Mouse (Mus musculus) intestine, embryonic 14.5 days (tissue): ENCODE results near the gene Rpp30. TPM values are rescaled to one million over a fixed set of nuclear protein-coding genes. Genes with fewer than 3 reads are reported as not detected.

Experiments
- ATAC-seq: fragments of 200-750 bp; cut with Nextera tagmentation; replicated peaks from 2 replicates; pipeline ENCODE4 v1.8.0; 2017; ENCODE audit warnings: low read depth, moderate number of reproducible peaks, moderate TSS enrichment, moderate library complexity; ENCODE audit not compliant: low FRiP score, low TSS enrichment
- DNase-seq: peaks from one replicate; pipeline ENCODE4 v3.0.0-alpha.2; 2018; ENCODE audit warnings: low spot score
- H3K27ac ChIP-seq: fragments of 300-500 bp; sonication (generic); 2 replicates; pipeline ENCODE4 v1.5.1; 2014; ENCODE audit warnings: low read depth, mild to moderate bottlenecking, control low read depth
- H3K27me3 ChIP-seq: fragments of 300-500 bp; sonication (generic); replicated peaks from 2 replicates; pipeline ENCODE4 v1.6.1; 2014; ENCODE audit warnings: low read length, control low read depth; ENCODE audit not compliant: control insufficient read depth, insufficient read depth
- H3K36me3 ChIP-seq: fragments of 300-500 bp; sonication (generic); 2 replicates; pipeline ENCODE4 v1.6.1; 2014; ENCODE audit warnings: low read length, control low read depth; ENCODE audit not compliant: control insufficient read depth, insufficient read depth
- H3K4me1 ChIP-seq: fragments of 300-500 bp; sonication (generic); replicated peaks from 2 replicates; pipeline ENCODE4 v1.6.1; 2014; ENCODE audit warnings: low read length, control low read depth, mixed read lengths; ENCODE audit not compliant: control insufficient read depth, insufficient read depth
- H3K4me2 ChIP-seq: fragments of 300-500 bp; sonication (generic); 2 replicates; pipeline ENCODE4 v1.6.1; 2014; ENCODE audit warnings: low read length
- H3K4me3 ChIP-seq: fragments of 300-500 bp; sonication (generic); 2 replicates; pipeline ENCODE4 v1.5.1; 2014; ENCODE audit warnings: low read depth, low read length, control low read depth, mixed read lengths
- H3K9ac ChIP-seq: fragments of 300-500 bp; sonication (generic); 2 replicates; pipeline ENCODE4 v1.6.1; 2014; ENCODE audit warnings: mild to moderate bottlenecking, low read length
- H3K9me3 ChIP-seq: fragments of 300-500 bp; sonication (generic); 2 replicates; pipeline ENCODE4 v1.6.1; 2016; ENCODE audit warnings: low read length, control low read depth; ENCODE audit not compliant: control insufficient read depth
- WGBS: fragments of 180-500 bp; shearing (Covaris S2); extraction: QIAGEN DNeasy Blood & Tissue Kit; methylation state at CpG from one replicate; pipeline ENCODE4 v1.1.7; 2014; 5-methylcytosine and 5-hydroxymethylcytosine counted together
- polyA plus RNA-seq: library from polyadenylated mRNA; unstranded; fragments of >200 nt; fragmentation: Nextera tagmentation; extraction: Ambion mirVana; gene quantifications from 2 replicates; pipeline ENCODE4 v1.2.1, GENCODE M21; 2014

Gene Rpp30
- polyA plus RNA-seq, result 72.2 and 72.9 TPM in 2 replicates

GRCm38 (mm10) chr19:36083262-36084225 lies at the start of gene Rpp30:
Rpp30 (plus strand) TSS chr19:36083716.
- Histone ChIP-seq H3K9me3 (no peaks in the 10 kb centered on the region), H3K4me3 (peak within 1 kb of the TSS; percentile 82), H3K4me1 (peaks cover 6% of the 10 kb centered on the region), H3K36me3 (peaks cover 11% of the 10 kb centered on the region), H3K4me2 (peak within 1 kb of the TSS; percentile 93), H3K27me3 (no peaks in the 10 kb centered on the region), H3K27ac (no peak within 1 kb of the TSS), H3K9ac (peak within 1 kb of the TSS; percentile 84)
- WGBS, result 2% methylated on average over 34 of the region's 34 CpGs
- DNase-seq (peak; percentile 85), ATAC-seq (peak; percentile 93)

- 81% methylated on average over 7 of the region's 7 CpGs for WGBS
- H3K27me3 ChIP-seq, result no peaks in the 10 kb centered on the region
- no peaks in the 10 kb centered on the region for H3K9me3 ChIP-seq
- no peak for DNase-seq
- no peak overlapping the region for H3K27ac ChIP-seq
- H3K4me1 ChIP-seq, result no peaks in the 10 kb centered on the region
- no peak for ATAC-seq
- H3K4me3 ChIP-seq, result no peak overlapping the region
- no peak overlapping the region for H3K4me2 ChIP-seq
- H3K36me3 ChIP-seq, result no peaks in the 10 kb centered on the region
- H3K9ac ChIP-seq, result no peak overlapping the region
Observed at GRCm38 (mm10) chr19:36046046-36046445, 37.5 kb upstream of the Rpp30 start.

DNA sequence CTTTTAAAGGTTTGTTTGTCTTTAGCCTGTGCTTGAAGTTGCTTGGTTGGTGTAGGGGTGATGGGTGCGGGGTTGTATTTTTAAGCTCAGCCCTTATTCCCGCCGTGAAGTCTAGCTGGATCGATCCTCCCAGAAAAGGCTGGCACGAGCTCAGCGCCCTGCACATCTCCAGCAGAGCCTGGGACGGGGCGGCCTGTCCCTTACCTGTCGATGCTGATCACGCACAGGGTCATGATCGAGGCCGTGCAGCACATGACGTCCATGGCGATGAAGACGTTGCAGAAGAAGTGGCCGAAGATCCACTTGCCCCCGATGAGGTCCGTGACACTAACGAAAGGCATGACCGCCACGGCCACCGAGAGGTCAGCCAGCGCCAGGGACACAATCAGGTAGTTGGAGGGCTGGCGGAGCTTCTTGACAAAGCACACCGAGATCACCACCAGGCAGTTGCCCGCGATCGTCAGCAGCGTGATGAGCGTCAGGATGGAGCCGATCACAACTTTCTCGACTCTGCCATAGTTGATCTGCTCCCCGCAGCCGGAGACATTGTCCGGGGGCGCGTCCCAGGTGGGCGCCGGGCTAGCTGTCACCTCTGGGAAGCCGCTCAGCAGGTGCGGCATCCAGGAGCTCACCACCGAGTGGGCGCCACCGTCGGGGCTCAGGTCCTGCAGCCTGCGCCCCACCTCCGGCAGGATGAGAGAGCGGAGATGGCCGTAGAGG lies 26.9 kb upstream of the Rpp30 start:
- peak overlapping the region; percentile 46 for H3K4me3 ChIP-seq
- 10% methylated on average over 49 of the region's 49 CpGs for WGBS

GRCm38 (mm10) chr19:36057231-36057811 lies 26.2 kb upstream of the Rpp30 start, which contains the start of gene Htr7:
Htr7 (minus strand) TSS chr19:36057507.
- DNase-seq, result peak; percentile 63
- H3K9ac ChIP-seq, result peak within 1 kb of the TSS; percentile 3; the same call in 1 of the 2 replicates
- H3K27ac ChIP-seq, result no peak within 1 kb of the TSS
- under 1% methylated on average over 64 of the region's 86 CpGs for WGBS
- peaks cover 48% of the 10 kb centered on the region for H3K27me3 ChIP-seq
- peak within 1 kb of the TSS; percentile 74 for H3K4me2 ChIP-seq
- no peaks in the 10 kb centered on the region; the same call in 1 of the 2 replicates for H3K4me1 ChIP-seq
- H3K36me3 ChIP-seq, result no peaks in the 10 kb centered on the region
- H3K9me3 ChIP-seq, result no peaks in the 10 kb centered on the region
- H3K4me3 ChIP-seq, result peak within 1 kb of the TSS; percentile 46
- ATAC-seq, result peak; percentile 87

More for the DNA sequence above, 26.9 kb upstream of the Rpp30 start:
- Histone ChIP-seq H3K27me3 (peaks cover 48% of the 10 kb centered on the region), H3K36me3 (no peaks in the 10 kb centered on the region), H3K9me3 (no peaks in the 10 kb centered on the region), H3K9ac (no peak overlapping the region), H3K4me2 (peak overlapping the region; percentile 74), H3K27ac (no peak overlapping the region), H3K4me1 (no peaks in the 10 kb centered on the region; the same call in 1 of the 2 replicates)
- DNase-seq (peak; percentile 55), ATAC-seq (peak; percentile 70; the same call in 1 of the 2 replicates)

GRCm38 (mm10) chr19:36062801-36063529 lies 20.6 kb upstream of the Rpp30 start:
- Histone ChIP-seq H3K9me3 (no peaks in the 10 kb centered on the region), H3K9ac (no peak overlapping the region), H3K36me3 (no peaks in the 10 kb centered on the region), H3K4me3 (no peak overlapping the region), H3K27ac (no peak overlapping the region), H3K4me1 (no peaks in the 10 kb centered on the region), H3K4me2 (no peak overlapping the region), H3K27me3 (peaks cover 14% of the 10 kb centered on the region)
- ATAC-seq (no peak), DNase-seq (no peak)
- 72% methylated on average over 2 of the region's 2 CpGs for WGBS

DNA sequence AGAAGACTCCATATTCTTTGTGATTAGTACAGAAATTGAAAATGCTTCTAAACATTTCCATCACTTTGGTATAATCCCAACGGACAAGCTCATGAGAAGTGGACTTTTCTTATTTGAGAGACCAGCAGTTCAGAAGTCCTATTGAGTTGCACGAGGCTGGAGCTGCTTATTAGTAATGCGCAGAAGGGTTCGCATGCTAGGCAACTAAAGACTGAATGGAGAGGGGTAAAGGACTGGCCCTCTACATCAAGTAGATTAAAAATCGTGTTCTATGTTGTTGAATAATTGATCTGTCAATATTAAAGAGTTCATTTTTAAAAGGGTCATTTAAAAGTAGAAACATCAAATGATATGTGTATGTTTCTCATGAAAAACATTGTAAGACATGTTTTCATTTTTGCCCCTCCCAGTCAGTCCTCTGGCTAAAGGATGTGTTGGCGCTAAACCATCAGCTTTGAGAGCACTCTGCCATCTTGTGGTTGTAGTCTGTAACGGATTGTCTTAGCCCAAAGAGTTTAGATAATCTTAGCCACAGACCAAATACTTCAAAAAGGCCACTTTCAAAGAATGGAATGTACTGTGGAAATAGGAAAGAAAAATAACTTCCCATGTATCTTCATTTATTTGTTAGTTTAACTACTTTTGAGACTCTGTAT lies 782 bp upstream of the Rpp30 start:
- Histone ChIP-seq H3K4me2 (peak overlapping the region; percentile 68), H3K36me3 (0 out of 2 replicates have a peak, but pooled peaks cover 3% of the 10 kb centered on the region), H3K4me3 (peak overlapping the region; percentile 82), H3K27me3 (no peaks in the 10 kb centered on the region), H3K4me1 (peaks cover 6% of the 10 kb centered on the region), H3K9ac (peak overlapping the region; percentile 84), H3K9me3 (no peaks in the 10 kb centered on the region), H3K27ac (no peak overlapping the region)
- DNase-seq, result no peak
- ATAC-seq, result peak; percentile 76
- WGBS, result 48% methylated on average over 7 of the region's 7 CpGs

DNA sequence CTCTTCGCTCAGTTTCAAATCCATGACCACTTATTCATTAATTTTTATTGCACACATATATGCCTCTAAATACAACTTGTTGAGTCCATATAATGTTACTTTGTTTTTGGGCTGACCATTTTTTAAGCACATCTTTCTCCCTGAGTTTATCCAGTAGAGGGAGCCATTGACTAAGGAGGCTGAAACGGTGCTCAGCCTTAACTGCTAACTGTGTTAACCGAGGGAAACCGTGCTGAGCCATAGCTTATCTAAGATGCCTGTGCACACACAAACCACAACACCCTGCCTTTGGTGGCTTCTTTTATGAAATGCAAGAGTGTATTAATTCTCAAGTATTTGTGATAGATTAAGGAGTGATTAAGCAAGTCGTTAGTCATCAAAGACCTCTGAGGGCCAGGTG lies 7.3 kb downstream of the Rpp30 start:
- H3K4me1 ChIP-seq, result no peaks in the 10 kb centered on the region
- no peaks in the 10 kb centered on the region for H3K9me3 ChIP-seq
- DNase-seq (no peak), ATAC-seq (no peak)
- no peak overlapping the region for H3K4me3 ChIP-seq
- H3K27me3 ChIP-seq, result no peaks in the 10 kb centered on the region
- no peak overlapping the region for H3K4me2 ChIP-seq
- no peak overlapping the region for H3K9ac ChIP-seq
- no peak overlapping the region for H3K27ac ChIP-seq
- 51% methylated on average over 5 of the region's 5 CpGs for WGBS
- peaks cover 72% of the 10 kb centered on the region for H3K36me3 ChIP-seq
